Mouse (Mus musculus) mesoderm, embryonic 11.5 days (tissue): ENCODE results near the gene Gm29554.
"Not testable (repeated sequence)": the region's sequence is repeated elsewhere in the genome, so short reads cannot be mapped to it uniquely, and the experiment has no call there.

Experiments used
- DNase-seq: peaks from one replicate; pipeline ENCODE4 v3.0.0-alpha.2; 2012; ENCODE audit warnings: low read depth, low spot score

The Gm29554 gene

GRCm38 (mm10) chrY:12273632-12274031 is at the start of gene Gm29554:
Gm29554 (plus strand) TSS chrY:12273932.
- DNase-seq: not testable (repeated sequence)
